Mouse (Mus musculus) G1E (cell line): Measurements from ENCODE around the gene Dapp1.

ENCODE experiments used
- CTCF ChIP-seq: IDR thresholded peaks from 2 replicates; pipeline ENCODE4 v1.5.1; 2012; ENCODE audit warnings: low read depth, low read length, inconsistent platforms, mixed read lengths
- GATA1 ChIP-seq: IDR thresholded peaks from 2 replicates; pipeline ENCODE4 v1.6.1; 2012; ENCODE audit warnings: borderline replicate concordance, low read length, inconsistent platforms, mixed read lengths
- GATA2 ChIP-seq: IDR thresholded peaks from 2 replicates; pipeline ENCODE4 v1.6.1; 2012; ENCODE audit warnings: low read depth, low read length, inconsistent platforms, borderline replicate concordance
- POLR2AphosphoS5 ChIP-seq: IDR thresholded peaks from 2 replicates; pipeline ENCODE4 v1.6.1; 2012; ENCODE audit warnings: low read depth, low read length, inconsistent platforms; ENCODE audit not compliant: insufficient replicate concordance
- TAL1 ChIP-seq: conservative IDR thresholded peaks from 2 replicates; pipeline ENCODE4 v1.6.1; 2012; ENCODE audit warnings: low read depth, low read length, inconsistent platforms, mixed read lengths

DNA sequence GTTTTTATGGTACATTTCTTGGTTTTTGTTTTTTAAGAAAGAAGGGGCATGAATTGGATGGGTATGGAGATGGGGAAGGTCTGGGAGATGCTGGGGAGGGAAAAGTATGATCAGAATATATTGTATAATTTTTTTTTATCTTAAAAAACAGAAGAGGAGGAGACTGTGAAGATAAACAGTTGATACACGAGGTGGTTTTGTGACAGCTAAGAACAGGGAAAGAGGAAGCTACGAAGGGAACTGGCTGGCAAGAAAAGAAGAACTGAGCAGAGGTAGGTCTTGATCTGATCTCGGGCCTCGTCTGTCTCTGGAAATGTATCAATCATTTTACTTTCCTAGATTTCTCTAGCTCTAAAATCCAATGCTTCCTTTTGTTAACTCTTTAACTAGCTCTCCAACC, 33.8 kb downstream of the Dapp1 start:
- TF ChIP-seq TAL1 (peak; percentile 32; the same call in 1 of the 2 replicates), CTCF (no peak), GATA1 (no peak), POLR2AphosphoS5 (no peak), GATA2 (no peak)
